Mouse (Mus musculus): Measurements from ENCODE around the gene Ep300. TPM values are rescaled to one million over a fixed set of nuclear protein-coding genes. Genes with fewer than 3 reads are reported as not detected.

Ep300 gene
- polyA plus RNA-seq, 1 experiment from 2014 or later: 15.0 TPM

GRCm38 (mm10) chr15:81663697-81664561, 78.8 kb downstream of the Ep300 start, which contains the start of gene L3mbtl2:
L3mbtl2 (plus strand) TSS chr15:81663889.
- Histone ChIP-seq H3K9ac (ENCODE audit: low read length) (peak within 1 kb of the TSS; percentile 85), H3K27me3 (ENCODE audit: control insufficient read depth, insufficient read depth, low read length) (no peaks in the 10 kb centered on the region), H3K36me3 (ENCODE audit: control insufficient read depth, insufficient read depth, low read length) (peaks cover 20% of the 10 kb centered on the region), H3K4me1 (ENCODE audit: control insufficient read depth in 2 of 2, insufficient read depth in 2 of 2, low read length in 2 of 2) (peaks cover 0 to 5% of the 10 kb centered on the region in 2 experiments; a peak in 2 of 4 replicates), H3K4me3 (ENCODE audit: control insufficient read depth in 1 of 2, insufficient read depth in 1 of 2, low read depth in 1 of 2, low read length in 2 of 2) (peak within 1 kb of the TSS; percentile 89 to 91), H3K27ac (replicated peaks in 1 of 2; ENCODE audit: control insufficient read depth in 1 of 2, insufficient read depth in 1 of 2, low read depth in 2 of 2, low read length in 2 of 2) (peak within 1 kb of the TSS in 1 of 2 experiments; percentile 39; a peak in 1 of 4 replicates), H3K9me3 (ENCODE audit: control insufficient read depth, low read length) (no peaks in the 10 kb centered on the region), H3K4me2 (ENCODE audit: low read length) (peak within 1 kb of the TSS; percentile 93)
- ATAC-seq (ENCODE audit: insufficient number of reproducible peaks, insufficient read depth, low FRiP score, low read depth): peak; percentile 93
- WGBS: under 1% methylated on average over 55 of the region's 55 CpGs

- H3K27ac ChIP-seq (replicated peaks in 1 of 2; ENCODE audit: control insufficient read depth in 1 of 2, insufficient read depth in 1 of 2, low read depth in 2 of 2, low read length in 2 of 2): no peak overlapping the region
- no peak overlapping the region for H3K4me2 ChIP-seq (ENCODE audit: low read length)
- no peaks in the 10 kb centered on the region for H3K9me3 ChIP-seq (ENCODE audit: control insufficient read depth, low read length)
- 87% methylated on average over 10 of the region's 10 CpGs for WGBS
- peaks cover 38% of the 10 kb centered on the region for H3K36me3 ChIP-seq (ENCODE audit: control insufficient read depth, insufficient read depth, low read length)
- no peaks in the 10 kb centered on the region for H3K27me3 ChIP-seq (ENCODE audit: control insufficient read depth, insufficient read depth, low read length)
- peaks cover 0 to 5% of the 10 kb centered on the region in 2 experiments; a peak in 2 of 4 replicates for H3K4me1 ChIP-seq (ENCODE audit: control insufficient read depth in 2 of 2, insufficient read depth in 2 of 2, low read length in 2 of 2)
- no peak overlapping the region for H3K9ac ChIP-seq (ENCODE audit: low read length)
- no peak overlapping the region for H3K4me3 ChIP-seq (ENCODE audit: control insufficient read depth in 1 of 2, insufficient read depth in 1 of 2, low read depth in 1 of 2, low read length in 2 of 2)
- ATAC-seq (ENCODE audit: insufficient number of reproducible peaks, insufficient read depth, low FRiP score, low read depth): no peak
Measured at GRCm38 (mm10) chr15:81666957-81667356, 81.8 kb downstream of the Ep300 start.

DNA sequence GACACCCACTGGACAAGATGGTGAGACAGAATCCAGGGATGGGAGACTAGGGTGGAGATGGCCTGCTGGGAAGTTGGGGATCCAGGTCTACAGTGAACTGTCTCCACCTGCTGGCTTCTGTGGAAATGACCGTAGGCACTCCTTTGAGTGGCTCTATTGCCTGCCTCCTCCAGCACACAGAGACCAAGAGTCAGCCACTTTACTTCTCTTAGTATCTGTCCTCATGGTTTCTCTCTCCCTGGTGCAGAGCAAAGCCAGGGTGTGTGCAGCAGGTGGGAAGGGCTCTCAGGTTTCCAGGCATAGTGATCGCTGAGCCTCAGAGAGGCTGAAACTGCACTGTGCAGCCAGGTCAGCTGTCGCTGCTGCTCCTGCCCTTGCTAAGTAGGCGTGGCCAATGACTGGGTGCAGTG, 85.1 kb downstream of the Ep300 start:
- Histone ChIP-seq H3K4me1 (ENCODE audit: control insufficient read depth in 2 of 2, insufficient read depth in 2 of 2, low read length in 2 of 2) (no peaks in the 10 kb centered on the region), H3K36me3 (ENCODE audit: control insufficient read depth, insufficient read depth, low read length) (peaks cover 55% of the 10 kb centered on the region), H3K4me3 (ENCODE audit: control insufficient read depth in 1 of 2, insufficient read depth in 1 of 2, low read depth in 1 of 2, low read length in 2 of 2) (no peak overlapping the region), H3K9me3 (ENCODE audit: control insufficient read depth, low read length) (no peaks in the 10 kb centered on the region), H3K27me3 (ENCODE audit: control insufficient read depth, insufficient read depth, low read length) (no peaks in the 10 kb centered on the region), H3K9ac (ENCODE audit: low read length) (no peak overlapping the region), H3K4me2 (ENCODE audit: low read length) (no peak overlapping the region), H3K27ac (replicated peaks in 1 of 2; ENCODE audit: control insufficient read depth in 1 of 2, insufficient read depth in 1 of 2, low read depth in 2 of 2, low read length in 2 of 2) (no peak overlapping the region)
- no peak for ATAC-seq (ENCODE audit: insufficient number of reproducible peaks, insufficient read depth, low FRiP score, low read depth)
- 72% methylated on average over 4 of the region's 4 CpGs for WGBS

- Histone ChIP-seq H3K4me1 (ENCODE audit: control insufficient read depth in 2 of 2, insufficient read depth in 2 of 2, low read length in 2 of 2) (no peaks in the 10 kb centered on the region), H3K9me3 (ENCODE audit: control insufficient read depth, low read length) (no peaks in the 10 kb centered on the region), H3K27ac (replicated peaks in 1 of 2; ENCODE audit: control insufficient read depth in 1 of 2, insufficient read depth in 1 of 2, low read depth in 2 of 2, low read length in 2 of 2) (peak overlapping the region; percentile 1 to 61; a peak in 2 of 4 replicates), H3K36me3 (ENCODE audit: control insufficient read depth, insufficient read depth, low read length) (peaks cover 37% of the 10 kb centered on the region), H3K4me2 (ENCODE audit: low read length) (no peak overlapping the region), H3K27me3 (ENCODE audit: control insufficient read depth, insufficient read depth, low read length) (no peaks in the 10 kb centered on the region), H3K4me3 (ENCODE audit: control insufficient read depth in 1 of 2, insufficient read depth in 1 of 2, low read depth in 1 of 2, low read length in 2 of 2) (no peak overlapping the region), H3K9ac (ENCODE audit: low read length) (no peak overlapping the region)
- 45% methylated on average over 3 of the region's 3 CpGs for WGBS
- peak; percentile 42; the same call in 1 of the 2 replicates for ATAC-seq (ENCODE audit: insufficient number of reproducible peaks, insufficient read depth, low FRiP score, low read depth)
Measured at GRCm38 (mm10) chr15:81676637-81677036, 91.5 kb downstream of the Ep300 start.

DNA sequence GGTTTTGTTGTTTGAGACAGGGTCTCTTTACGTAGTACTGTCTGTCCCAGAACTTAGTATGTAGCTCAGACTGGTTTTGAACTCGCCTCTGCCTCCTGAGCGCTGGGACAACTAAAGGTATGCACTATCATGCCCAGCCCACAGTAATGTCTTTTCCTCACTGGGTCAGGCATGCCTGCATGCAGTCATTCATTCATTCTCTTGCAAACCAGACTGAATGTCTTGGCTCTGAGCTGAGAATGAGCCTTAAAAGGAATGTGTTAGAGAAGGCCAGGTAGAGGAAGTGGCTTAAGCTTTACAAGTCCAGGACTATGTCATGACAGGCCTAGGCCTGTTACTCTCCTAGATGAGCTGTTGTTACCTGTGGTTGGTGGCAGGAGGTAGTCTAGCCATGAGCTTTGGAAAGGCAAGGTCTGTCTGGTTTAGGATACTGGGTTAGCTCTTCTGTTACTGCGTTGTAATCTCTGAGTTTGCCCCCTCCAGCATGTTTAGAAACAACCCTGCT, 95.2 kb downstream of the Ep300 start:
- Histone ChIP-seq H3K4me2 (ENCODE audit: low read length) (no peak overlapping the region), H3K27ac (replicated peaks in 1 of 2; ENCODE audit: control insufficient read depth in 1 of 2, insufficient read depth in 1 of 2, low read depth in 2 of 2, low read length in 2 of 2) (no peak overlapping the region), H3K36me3 (ENCODE audit: control insufficient read depth, insufficient read depth, low read length) (peaks cover 54% of the 10 kb centered on the region), H3K4me1 (ENCODE audit: control insufficient read depth in 2 of 2, insufficient read depth in 2 of 2, low read length in 2 of 2) (no peaks in the 10 kb centered on the region), H3K4me3 (ENCODE audit: control insufficient read depth in 1 of 2, insufficient read depth in 1 of 2, low read depth in 1 of 2, low read length in 2 of 2) (no peak overlapping the region), H3K9ac (ENCODE audit: low read length) (no peak overlapping the region), H3K27me3 (ENCODE audit: control insufficient read depth, insufficient read depth, low read length) (no peaks in the 10 kb centered on the region), H3K9me3 (ENCODE audit: control insufficient read depth, low read length) (no peaks in the 10 kb centered on the region)
- WGBS: 93% methylated on average over 4 of the region's 4 CpGs
- no peak for ATAC-seq (ENCODE audit: insufficient number of reproducible peaks, insufficient read depth, low FRiP score, low read depth)

DNA sequence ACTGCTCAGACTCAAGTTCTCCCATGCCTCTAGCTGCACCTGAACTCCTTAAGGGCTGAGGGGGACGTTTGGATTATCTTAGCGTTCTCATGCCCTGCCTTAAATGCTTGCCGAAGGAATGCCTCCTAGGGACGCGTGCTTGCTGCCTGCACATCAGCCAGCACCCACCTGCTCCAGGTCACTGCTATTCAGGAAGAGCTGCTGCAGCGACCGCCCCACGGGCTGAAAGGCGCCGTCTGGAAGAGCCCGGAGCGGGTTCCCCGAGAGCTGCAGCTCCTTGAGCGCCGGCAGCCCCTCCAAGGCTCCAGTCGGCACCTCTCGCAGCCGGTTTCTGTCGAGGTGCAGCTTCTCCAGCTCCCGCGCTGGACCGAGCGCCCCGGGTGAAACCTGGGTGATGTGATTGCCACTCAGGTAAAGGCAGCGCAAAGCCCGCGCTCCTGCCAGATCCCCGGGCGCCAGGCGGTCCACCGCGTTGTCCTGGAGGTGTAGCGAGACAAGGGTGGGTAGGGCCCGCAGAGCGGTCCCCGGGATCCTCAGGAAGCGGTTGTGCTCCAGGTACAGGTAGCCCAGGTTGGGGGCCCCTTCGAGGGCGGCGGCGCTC, 108.3 kb downstream of the Ep300 start:
- Histone ChIP-seq H3K27me3 (ENCODE audit: control insufficient read depth, insufficient read depth, low read length) (peaks cover 45% of the 10 kb centered on the region), H3K4me2 (ENCODE audit: low read length) (peak overlapping the region; percentile 99), H3K36me3 (ENCODE audit: control insufficient read depth, insufficient read depth, low read length) (no peaks in the 10 kb centered on the region), H3K4me3 (ENCODE audit: control insufficient read depth in 1 of 2, insufficient read depth in 1 of 2, low read depth in 1 of 2, low read length in 2 of 2) (peak overlapping the region; percentile 59 to 63), H3K9me3 (ENCODE audit: control insufficient read depth, low read length) (no peaks in the 10 kb centered on the region), H3K9ac (ENCODE audit: low read length) (peak overlapping the region; percentile 79), H3K27ac (replicated peaks in 1 of 2; ENCODE audit: control insufficient read depth in 1 of 2, insufficient read depth in 1 of 2, low read depth in 2 of 2, low read length in 2 of 2) (no peak overlapping the region), H3K4me1 (ENCODE audit: control insufficient read depth in 2 of 2, insufficient read depth in 2 of 2, low read length in 2 of 2) (peaks cover 2 to 9% of the 10 kb centered on the region in 2 experiments; a peak in 3 of 4 replicates)
- WGBS: 5% methylated on average over 40 of the region's 41 CpGs
- ATAC-seq (ENCODE audit: insufficient number of reproducible peaks, insufficient read depth, low FRiP score, low read depth): no peak

- H3K36me3 ChIP-seq (ENCODE audit: control insufficient read depth, insufficient read depth, low read length): no peaks in the 10 kb centered on the region
- H3K27ac ChIP-seq (replicated peaks in 1 of 2; ENCODE audit: control insufficient read depth in 1 of 2, insufficient read depth in 1 of 2, low read depth in 2 of 2, low read length in 2 of 2): no peak overlapping the region
- peak; percentile 60 for ATAC-seq (ENCODE audit: insufficient number of reproducible peaks, insufficient read depth, low FRiP score, low read depth)
- H3K4me2 ChIP-seq (ENCODE audit: low read length): peak overlapping the region; percentile 99
- H3K4me1 ChIP-seq (ENCODE audit: control insufficient read depth in 2 of 2, insufficient read depth in 2 of 2, low read length in 2 of 2): peaks cover 2 to 9% of the 10 kb centered on the region in 2 experiments; a peak in 3 of 4 replicates
- peak overlapping the region; percentile 59 to 63 for H3K4me3 ChIP-seq (ENCODE audit: control insufficient read depth in 1 of 2, insufficient read depth in 1 of 2, low read depth in 1 of 2, low read length in 2 of 2)
- H3K9ac ChIP-seq (ENCODE audit: low read length): peak overlapping the region; percentile 79
- under 1% methylated on average over 91 of the region's 107 CpGs for WGBS
- H3K27me3 ChIP-seq (ENCODE audit: control insufficient read depth, insufficient read depth, low read length): peaks cover 45% of the 10 kb centered on the region
- no peaks in the 10 kb centered on the region for H3K9me3 ChIP-seq (ENCODE audit: control insufficient read depth, low read length)
Measured at GRCm38 (mm10) chr15:81693967-81694881, 109.1 kb downstream of the Ep300 start.
